Mouse (Mus musculus): ENCODE measurements around the gene Eya2.

- TF ChIP-seq CTCF (IDR thresholded peaks at IDR 0.05; ENCODE audit: borderline replicate concordance, insufficient read depth, low read length) (no peak), POLR2A (IDR thresholded peaks at IDR 0.05; ENCODE audit: low read depth, low read length) (no peak)
Observed at GRCm38 (mm10) chr2:165792431-165793282, 197.8 kb downstream of the Eya2 start.
